Comparison of ENCODE assay signal across 7 mouse cellular contexts in genomic region chrX:48593721-48594098, GRCm38 (mm10). TPM values are rescaled to one million over a fixed set of nuclear protein-coding genes. Genes with fewer than 3 reads are reported as not detected.
DNase-seq lines count a peak whose midpoint lies in the region; ATAC-seq and TF ChIP-seq lines count a peak whose summit lies in the region.

No protein-coding gene starts in this region.

- H3K4me1 ChIP-seq in lung, embryonic 14.5 days (ENCODE audit: insufficient read depth): no peaks in the 10 kb centered on the region
- no peaks in the 10 kb centered on the region for H3K4me1 ChIP-seq in forebrain, embryonic 11.5 days (replicated peaks; ENCODE audit: control insufficient read depth, insufficient read depth, low read length)
- no peaks in the 10 kb centered on the region for H3K4me1 ChIP-seq in limb, embryonic 15.5 days
- no peaks in the 10 kb centered on the region for H3K4me1 ChIP-seq in stomach, embryonic 15.5 days

- peak; percentile 42; the same call in 1 of the 2 replicates for ATAC-seq in lung, embryonic 14.5 days (ENCODE audit: insufficient read depth)
- peak; percentile 60; the same call in 1 of the 2 replicates for ATAC-seq in forebrain, embryonic 11.5 days (replicated peaks; ENCODE audit: low FRiP score)
- 0 out of 2 replicates have a peak, but pooled peaks have one; percentile 14 for ATAC-seq in limb, embryonic 15.5 days (ENCODE audit: insufficient number of reproducible peaks, low FRiP score, low TSS enrichment, low read depth)
- ATAC-seq in stomach, embryonic 15.5 days (ENCODE audit: insufficient read depth, low FRiP score, low read depth): no peak

- 6% methylated on average over 10 of the region's 15 CpGs for WGBS in lung, embryonic 14.5 days
- 20% methylated on average over 13 of the region's 15 CpGs for WGBS in forebrain, embryonic 11.5 days
- 32% methylated on average over 15 of the region's 15 CpGs for WGBS in limb, embryonic 15.5 days
- WGBS in stomach, embryonic 15.5 days: 21% methylated on average over 15 of the region's 15 CpGs

- H3K27me3 ChIP-seq in lung, embryonic 14.5 days (ENCODE audit: insufficient read depth, low read length): no peaks in the 10 kb centered on the region
- H3K27me3 ChIP-seq in forebrain, embryonic 11.5 days (ENCODE audit: control insufficient read depth, insufficient read depth, low read length): no peaks in the 10 kb centered on the region
- H3K27me3 ChIP-seq in limb, embryonic 15.5 days: no peaks in the 10 kb centered on the region
- H3K27me3 ChIP-seq in stomach, embryonic 15.5 days (replicated peaks): no peaks in the 10 kb centered on the region

- H3K4me3 ChIP-seq in lung, embryonic 14.5 days (ENCODE audit: low read depth, low read length): peak overlapping the region; percentile 59
- H3K4me3 ChIP-seq in forebrain, embryonic 11.5 days (ENCODE audit: low read depth, low read length): peak overlapping the region; percentile 57
- H3K4me3 ChIP-seq in limb, embryonic 15.5 days: peak overlapping the region; percentile 61
- H3K4me3 ChIP-seq in stomach, embryonic 15.5 days (replicated peaks): peak overlapping the region; percentile 64

- peak overlapping the region; percentile 58 for H3K4me2 ChIP-seq in lung, embryonic 14.5 days
- peak overlapping the region; percentile 42 for H3K4me2 ChIP-seq in forebrain, embryonic 11.5 days (ENCODE audit: low read depth, low read length, severe bottlenecking)
- peak overlapping the region; percentile 50 for H3K4me2 ChIP-seq in limb, embryonic 15.5 days
- H3K4me2 ChIP-seq in stomach, embryonic 15.5 days: peak overlapping the region; percentile 51

- DNase-seq in lung, embryonic 14.5 days: peak; percentile 15
- no peak for DNase-seq in lung, postnatal 25 days (ENCODE audit: low spot score)
- DNase-seq in adipocyte (ENCODE audit: low spot score): peak; percentile 16
- DNase-seq in forebrain, embryonic 11.5 days (ENCODE audit: low spot score): no peak
- DNase-seq in urinary bladder, postnatal 36 days (ENCODE audit: low spot score in 2 of 2): no peak

- no peaks in the 10 kb centered on the region for H3K9me3 ChIP-seq in lung, embryonic 14.5 days (ENCODE audit: low read depth, low read length)
- H3K9me3 ChIP-seq in forebrain, embryonic 11.5 days (ENCODE audit: control insufficient read depth, low read length): no peaks in the 10 kb centered on the region
- H3K9me3 ChIP-seq in limb, embryonic 15.5 days: no peaks in the 10 kb centered on the region
- H3K9me3 ChIP-seq in stomach, embryonic 15.5 days: no peaks in the 10 kb centered on the region

- H3K27ac ChIP-seq in lung, embryonic 14.5 days (ENCODE audit: low read depth): peak overlapping the region; percentile 73; the same call in 1 of the 2 replicates
- peak overlapping the region; percentile 77 for H3K27ac ChIP-seq in forebrain, embryonic 11.5 days (ENCODE audit: low read depth, low read length)
- H3K27ac ChIP-seq in limb, embryonic 15.5 days: peak overlapping the region; percentile 87
- H3K27ac ChIP-seq in stomach, embryonic 15.5 days: peak overlapping the region; percentile 80

- no peak for TF ChIP-seq CTCF in lung, embryonic 14.5 days (IDR thresholded peaks at IDR 0.05; ENCODE audit: low read depth)

- peaks cover 17% of the 10 kb centered on the region; the same call in 1 of the 2 replicates for H3K36me3 ChIP-seq in lung, embryonic 14.5 days (ENCODE audit: insufficient read depth)
- no peaks in the 10 kb centered on the region; the same call in 1 of the 2 replicates for H3K36me3 ChIP-seq in forebrain, embryonic 11.5 days (ENCODE audit: control insufficient read depth, insufficient read depth, low read length)
- H3K36me3 ChIP-seq in limb, embryonic 15.5 days: 0 out of 2 replicates have a peak, but pooled peaks cover 6% of the 10 kb centered on the region
- H3K36me3 ChIP-seq in stomach, embryonic 15.5 days: no peaks in the 10 kb centered on the region

- peak overlapping the region; percentile 69 for H3K9ac ChIP-seq in lung, embryonic 14.5 days
- peak overlapping the region; percentile 79 for H3K9ac ChIP-seq in forebrain, embryonic 11.5 days (ENCODE audit: low read length)
- peak overlapping the region; percentile 63 for H3K9ac ChIP-seq in limb, embryonic 15.5 days
- peak overlapping the region; percentile 48 for H3K9ac ChIP-seq in stomach, embryonic 15.5 days

RNA-seq across cellular contexts. Expression of gene Zfp280c, which starts 0.6 kb away (rescaled TPM):
- polyA plus RNA-seq in lung, embryonic 14.5 days (2014; fragmentation: Nextera tagmentation; extraction: Ambion mirVana): 16.3 and 16.4 TPM in 2 replicates
- polyA plus RNA-seq in forebrain, embryonic 11.5 days (2014; fragmentation: Nextera tagmentation; extraction: Ambion mirVana): 19.4 and 25.1 TPM in 2 replicates
- polyA plus RNA-seq in limb, embryonic 15.5 days (2015; fragmentation: Nextera tagmentation; extraction: Ambion mirVana): 9.0 and 9.5 TPM in 2 replicates
- polyA plus RNA-seq in stomach, embryonic 15.5 days (2015; fragmentation: Nextera tagmentation; extraction: Ambion mirVana): 7.8 and 9.0 TPM in 2 replicates

RNA-seq across cellular contexts. Expression of gene Slc25a14, which starts 29.5 kb away (rescaled TPM):
- polyA plus RNA-seq in lung, embryonic 14.5 days (2014; fragmentation: Nextera tagmentation; extraction: Ambion mirVana): 11.3 and 14.1 TPM in 2 replicates
- 24.6 and 26.4 TPM in 2 replicates for polyA plus RNA-seq in forebrain, embryonic 11.5 days (2014; fragmentation: Nextera tagmentation; extraction: Ambion mirVana)
- polyA plus RNA-seq in limb, embryonic 15.5 days (2015; fragmentation: Nextera tagmentation; extraction: Ambion mirVana): 16.2 and 16.3 TPM in 2 replicates
- 12.3 and 13.3 TPM in 2 replicates for polyA plus RNA-seq in stomach, embryonic 15.5 days (2015; fragmentation: Nextera tagmentation; extraction: Ambion mirVana)

Comparison
In these comparisons a context has a peak if more than half of its experiments do, and no peak if none do; other contexts are left out.
1. DNase-seq: peak in lung, embryonic 14.5 days (single experiment) and adipocyte (single experiment); none in lung, postnatal 25 days (single experiment), forebrain, embryonic 11.5 days (single experiment) and urinary bladder, postnatal 36 days (0 of 2).
2. Peak in every context shown above with its lines, with median percentiles within 50 percentile points of each other: H3K27ac ChIP-seq, H3K4me2 ChIP-seq, H3K4me3 ChIP-seq and H3K9ac ChIP-seq.